Mouse (Mus musculus): Measurements from ENCODE around the gene Coro6. TPM values are rescaled to one million over a fixed set of nuclear protein-coding genes. Genes with fewer than 3 reads are reported as not detected.

Gene Coro6
- polyA plus RNA-seq (2015; fragmentation: Nextera tagmentation; extraction: Ambion mirVana), result not detected in 2 replicates

DNA sequence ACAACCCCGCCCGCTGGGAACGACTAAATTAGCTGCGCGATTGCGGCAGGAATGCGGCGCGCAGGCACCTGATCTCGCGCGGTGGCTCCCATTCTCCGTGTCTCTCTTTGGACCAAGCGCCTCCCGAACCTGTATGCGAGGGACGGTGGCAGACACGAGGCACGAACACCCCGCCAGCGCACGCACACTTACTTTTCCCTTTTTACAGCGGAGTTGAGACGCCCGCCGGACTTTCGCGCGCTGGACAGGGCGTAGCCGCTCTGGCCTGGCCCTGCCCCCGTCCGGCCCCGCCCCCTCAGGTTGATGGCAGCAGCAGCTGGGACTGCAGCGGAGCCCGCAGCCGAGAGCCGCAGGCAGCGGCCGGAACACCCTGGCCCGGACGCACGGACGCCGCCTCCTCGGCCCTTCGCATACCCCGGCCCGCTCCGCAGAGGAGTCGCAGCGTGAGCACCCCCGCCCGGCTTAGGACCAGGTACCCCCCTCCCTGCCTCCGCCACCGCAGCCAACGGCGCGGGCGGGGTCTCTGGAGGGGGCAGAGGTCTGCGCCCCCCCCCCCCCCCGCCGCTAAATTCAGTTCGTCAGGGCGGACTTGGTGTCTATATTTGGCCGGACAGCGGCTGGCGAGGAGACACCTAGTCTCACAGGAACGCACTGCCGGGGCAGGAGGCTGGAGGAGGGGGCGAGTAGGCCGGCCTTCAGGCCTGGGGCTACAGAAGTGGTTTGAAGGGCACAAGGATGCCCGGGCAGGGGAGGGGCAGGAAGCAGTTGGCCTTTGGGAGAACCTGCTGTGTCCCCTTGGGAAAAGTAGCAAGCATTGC is at the start of gene Coro6:
Gene Coro6 (plus strand): TSS at position 129 of the 818 bp plus-strand sequence.
- peak; percentile 80 for ATAC-seq
- H3K9me3 ChIP-seq (ENCODE audit: control insufficient read depth, low read length), result no peaks in the 10 kb centered on the region
- peak within 1 kb of the TSS; percentile 58 for H3K4me3 ChIP-seq (ENCODE audit: low read length)
- H3K9ac ChIP-seq (ENCODE audit: low read depth, low read length), result peak within 1 kb of the TSS; percentile 67
- H3K36me3 ChIP-seq (ENCODE audit: control insufficient read depth, insufficient read depth, low read length), result no peaks in the 10 kb centered on the region
- H3K27ac ChIP-seq (ENCODE audit: low read length), result no peak within 1 kb of the TSS
- H3K27me3 ChIP-seq (replicated peaks; ENCODE audit: control insufficient read depth, insufficient read depth, low read length), result peaks cover 39% of the 10 kb centered on the region
- peaks cover 7% of the 10 kb centered on the region; the same call in 1 of the 2 replicates for H3K4me1 ChIP-seq (ENCODE audit: control insufficient read depth, insufficient read depth, low read length)
- peak within 1 kb of the TSS; percentile 100 for H3K4me2 ChIP-seq (ENCODE audit: low read depth, low read length)
- WGBS, result under 1% methylated on average over 66 of the region's 73 CpGs

DNA sequence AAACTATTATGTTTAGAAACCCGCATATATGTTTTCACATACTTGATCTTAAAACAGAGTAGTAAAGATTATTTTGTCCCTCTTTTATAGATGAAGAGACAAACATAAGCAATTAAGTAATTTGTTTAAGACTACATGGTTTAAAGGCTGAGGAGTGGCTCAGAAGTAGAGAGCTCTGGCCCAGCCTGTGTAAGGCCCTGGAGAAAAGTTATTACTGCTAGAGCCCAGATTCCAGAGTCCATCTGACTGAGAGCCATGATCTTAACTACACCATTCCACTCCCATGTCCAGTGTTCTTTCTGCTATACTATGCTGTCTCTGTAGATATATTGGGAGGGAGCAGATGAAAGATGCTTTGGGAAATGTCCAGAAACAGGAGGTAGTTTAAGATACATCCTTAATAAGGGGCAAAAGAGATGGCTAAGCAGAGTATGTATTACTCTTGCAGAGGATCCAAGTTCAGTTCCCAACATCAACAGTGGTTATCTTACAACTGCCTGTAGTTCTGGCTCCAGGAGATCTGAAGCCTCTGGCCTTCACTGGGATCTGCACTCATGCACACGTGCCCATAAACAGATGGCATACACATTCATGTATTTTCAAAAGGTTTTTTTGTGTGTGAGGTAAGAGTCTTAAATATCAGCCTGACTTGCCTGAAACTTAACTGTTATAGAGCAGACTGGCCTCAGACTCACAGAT is 47.9 kb upstream of the Coro6 start:
- ATAC-seq, result 0 out of 2 replicates have a peak, but pooled peaks have one; percentile 62
- H3K4me3 ChIP-seq (ENCODE audit: low read length), result no peak overlapping the region

DNA sequence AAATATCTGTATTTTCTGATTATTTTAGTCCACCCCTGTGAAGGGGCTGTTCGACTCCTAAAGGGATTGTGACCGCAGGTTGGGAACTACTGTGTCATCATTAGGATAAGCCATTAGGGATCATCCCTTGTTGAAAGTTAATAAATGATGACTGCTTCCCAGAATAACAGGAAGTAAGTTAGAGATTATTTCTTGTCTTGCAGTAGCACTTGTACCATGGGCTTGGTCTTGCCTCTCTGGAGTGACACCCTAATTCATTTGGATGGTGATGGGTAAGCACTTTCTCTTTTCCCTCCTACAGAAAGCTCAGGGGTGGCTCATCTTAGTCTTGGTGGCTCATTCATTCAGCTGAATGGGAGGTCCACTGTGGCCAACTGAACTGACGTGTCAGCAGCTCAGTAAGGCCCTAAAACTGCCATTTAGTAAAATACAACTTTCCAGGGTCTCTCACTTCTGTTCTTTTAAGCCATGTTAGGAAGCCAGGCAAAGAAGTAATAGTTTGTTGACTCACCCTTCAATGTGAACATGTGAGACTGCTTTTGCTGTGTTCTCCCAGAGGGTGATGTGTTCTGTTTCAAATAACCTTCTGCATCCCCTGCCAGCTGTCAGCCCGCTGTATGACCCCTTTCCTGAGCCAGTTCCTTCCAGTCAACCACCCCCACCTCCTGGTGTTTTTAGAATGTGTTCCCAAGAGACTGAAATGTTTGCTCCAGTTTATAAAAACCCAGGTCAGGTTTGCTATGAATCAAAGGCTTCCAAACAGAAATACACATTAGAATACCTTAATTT is 45.8 kb upstream of the Coro6 start:
- no peak for ATAC-seq

More for the DNA sequence above, 47.9 kb upstream of the Coro6 start:
- H3K27ac ChIP-seq (ENCODE audit: low read length), result no peak overlapping the region; the same call in 1 of the 2 replicates
- no peaks in the 10 kb centered on the region for H3K27me3 ChIP-seq (replicated peaks; ENCODE audit: control insufficient read depth, insufficient read depth, low read length)
- H3K9me3 ChIP-seq (ENCODE audit: control insufficient read depth, low read length), result no peaks in the 10 kb centered on the region
- no peak overlapping the region for H3K4me2 ChIP-seq (ENCODE audit: low read depth, low read length)
- H3K36me3 ChIP-seq (ENCODE audit: control insufficient read depth, insufficient read depth, low read length), result no peaks in the 10 kb centered on the region
- no peak overlapping the region for H3K9ac ChIP-seq (ENCODE audit: low read depth, low read length)
- 90% methylated on average over 2 of the region's 2 CpGs for WGBS
- H3K4me1 ChIP-seq (ENCODE audit: control insufficient read depth, insufficient read depth, low read length), result peaks cover 3% of the 10 kb centered on the region; the same call in 1 of the 2 replicates

GRCm38 (mm10) chr11:77418021-77418420 is 44.2 kb upstream of the Coro6 start:
- Histone ChIP-seq H3K4me3 (ENCODE audit: low read length) (no peak overlapping the region), H3K4me2 (ENCODE audit: low read depth, low read length) (no peak overlapping the region), H3K9ac (ENCODE audit: low read depth, low read length) (no peak overlapping the region), H3K4me1 (ENCODE audit: control insufficient read depth, insufficient read depth, low read length) (peaks cover 3% of the 10 kb centered on the region; the same call in 1 of the 2 replicates), H3K27me3 (replicated peaks; ENCODE audit: control insufficient read depth, insufficient read depth, low read length) (no peaks in the 10 kb centered on the region), H3K27ac (ENCODE audit: low read length) (no peak overlapping the region), H3K36me3 (ENCODE audit: control insufficient read depth, insufficient read depth, low read length) (peaks cover 3% of the 10 kb centered on the region; the same call in 1 of the 2 replicates), H3K9me3 (ENCODE audit: control insufficient read depth, low read length) (no peaks in the 10 kb centered on the region)
- no peak for ATAC-seq
- WGBS, result 78% methylated on average over 4 of the region's 4 CpGs

More for the DNA sequence above, 45.8 kb upstream of the Coro6 start:
- Histone ChIP-seq H3K4me3 (ENCODE audit: low read length) (no peak overlapping the region), H3K36me3 (ENCODE audit: control insufficient read depth, insufficient read depth, low read length) (peaks cover 3% of the 10 kb centered on the region; the same call in 1 of the 2 replicates), H3K27me3 (replicated peaks; ENCODE audit: control insufficient read depth, insufficient read depth, low read length) (no peaks in the 10 kb centered on the region), H3K4me1 (ENCODE audit: control insufficient read depth, insufficient read depth, low read length) (peaks cover 3% of the 10 kb centered on the region; the same call in 1 of the 2 replicates), H3K9ac (ENCODE audit: low read depth, low read length) (no peak overlapping the region), H3K4me2 (ENCODE audit: low read depth, low read length) (no peak overlapping the region), H3K9me3 (ENCODE audit: control insufficient read depth, low read length) (no peaks in the 10 kb centered on the region), H3K27ac (ENCODE audit: low read length) (no peak overlapping the region)
- 69% methylated on average over 4 of the region's 4 CpGs for WGBS

DNA sequence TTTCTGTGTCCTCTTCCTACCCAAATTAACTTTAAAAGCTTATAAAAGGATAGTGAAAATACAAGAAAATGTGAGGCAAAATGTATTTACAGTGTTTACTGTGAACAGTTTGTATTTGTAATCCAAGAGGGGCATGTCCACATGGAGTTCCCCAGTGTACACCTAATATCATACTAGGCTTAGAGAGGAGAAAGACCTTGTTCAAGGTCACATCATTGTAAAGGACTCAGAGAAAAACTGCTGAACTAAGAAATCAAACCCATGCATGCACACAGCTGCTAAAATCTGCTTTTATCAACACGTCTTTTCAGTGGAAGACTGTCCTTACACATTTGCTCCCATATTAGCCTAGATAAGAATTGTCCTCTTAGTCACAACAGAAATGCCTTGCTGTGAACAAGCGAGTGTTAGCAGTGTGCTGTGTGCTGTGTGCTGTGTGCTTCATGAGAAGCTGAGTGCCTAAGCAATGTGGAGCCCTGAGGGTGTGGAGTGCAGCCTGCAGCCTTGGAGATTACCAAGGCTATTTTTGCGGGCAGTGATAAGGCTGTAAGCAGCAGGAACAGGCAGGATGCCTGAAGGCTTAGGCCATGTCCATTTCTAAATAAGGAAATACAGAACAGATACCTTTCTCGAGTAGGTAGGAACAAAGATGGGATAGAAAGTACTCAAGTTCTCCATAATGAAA is 38.9 kb upstream of the Coro6 start:
- Histone ChIP-seq H3K9ac (ENCODE audit: low read depth, low read length) (no peak overlapping the region), H3K4me3 (ENCODE audit: low read length) (no peak overlapping the region), H3K9me3 (ENCODE audit: control insufficient read depth, low read length) (no peaks in the 10 kb centered on the region), H3K27me3 (replicated peaks; ENCODE audit: control insufficient read depth, insufficient read depth, low read length) (no peaks in the 10 kb centered on the region), H3K36me3 (ENCODE audit: control insufficient read depth, insufficient read depth, low read length) (peaks cover 3% of the 10 kb centered on the region; the same call in 1 of the 2 replicates), H3K4me1 (ENCODE audit: control insufficient read depth, insufficient read depth, low read length) (no peaks in the 10 kb centered on the region), H3K27ac (ENCODE audit: low read length) (no peak overlapping the region), H3K4me2 (ENCODE audit: low read depth, low read length) (no peak overlapping the region)
- peak; percentile 56 for ATAC-seq
- 72% methylated on average over 4 of the region's 4 CpGs for WGBS

DNA sequence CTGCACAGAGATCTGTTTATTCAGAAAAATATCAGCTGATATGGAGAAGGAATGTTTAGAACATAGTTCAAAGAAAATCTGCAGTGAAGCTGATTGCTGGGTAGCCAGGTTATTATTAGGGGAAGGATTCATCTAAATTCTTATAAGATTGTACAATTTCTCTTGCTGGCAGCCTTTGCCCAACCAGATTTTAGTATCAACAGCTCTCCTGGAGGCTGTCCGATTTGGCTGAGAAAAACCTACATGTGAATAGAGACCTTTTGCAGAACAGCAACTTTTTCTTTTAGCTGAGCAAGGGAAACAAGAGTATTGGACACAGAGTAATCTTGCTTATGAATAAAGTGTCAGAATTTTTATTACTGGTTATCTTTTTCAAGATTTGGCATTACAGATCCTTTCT is 33.8 kb upstream of the Coro6 start:
- 76% methylated on average over 1 of the region's 1 CpGs for WGBS
- H3K4me1 ChIP-seq (ENCODE audit: control insufficient read depth, insufficient read depth, low read length), result no peaks in the 10 kb centered on the region
- H3K27ac ChIP-seq (ENCODE audit: low read length), result no peak overlapping the region
- H3K4me3 ChIP-seq (ENCODE audit: low read length), result no peak overlapping the region
- no peak overlapping the region for H3K9ac ChIP-seq (ENCODE audit: low read depth, low read length)
- no peak overlapping the region for H3K4me2 ChIP-seq (ENCODE audit: low read depth, low read length)
- no peak for ATAC-seq
- H3K27me3 ChIP-seq (replicated peaks; ENCODE audit: control insufficient read depth, insufficient read depth, low read length), result no peaks in the 10 kb centered on the region
- no peaks in the 10 kb centered on the region for H3K9me3 ChIP-seq (ENCODE audit: control insufficient read depth, low read length)
- H3K36me3 ChIP-seq (ENCODE audit: control insufficient read depth, insufficient read depth, low read length), result no peaks in the 10 kb centered on the region; the same call in 1 of the 2 replicates

DNA sequence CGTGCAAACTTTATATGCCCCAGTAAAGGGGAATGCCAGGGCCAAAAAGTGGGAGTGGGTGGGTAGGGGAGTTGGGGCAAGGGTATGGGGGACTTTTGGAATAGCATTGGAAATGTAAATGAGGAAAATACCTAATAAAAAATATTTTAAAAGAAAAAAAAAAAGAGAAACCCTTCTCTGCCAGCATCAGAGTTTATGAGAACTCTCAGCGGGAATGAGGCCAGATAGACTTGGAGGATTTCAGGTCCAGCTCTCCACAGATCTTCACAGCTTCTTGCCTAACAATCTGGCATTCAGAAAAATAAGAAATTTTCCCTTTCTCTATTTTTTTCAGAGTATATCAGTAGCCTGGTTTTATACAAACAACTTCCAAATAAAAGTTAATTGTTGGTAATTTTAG is 25.2 kb upstream of the Coro6 start:
- Histone ChIP-seq H3K9ac (ENCODE audit: low read depth, low read length) (no peak overlapping the region), H3K4me2 (ENCODE audit: low read depth, low read length) (no peak overlapping the region), H3K4me1 (ENCODE audit: control insufficient read depth, insufficient read depth, low read length) (no peaks in the 10 kb centered on the region), H3K9me3 (ENCODE audit: control insufficient read depth, low read length) (no peaks in the 10 kb centered on the region), H3K27me3 (replicated peaks; ENCODE audit: control insufficient read depth, insufficient read depth, low read length) (no peaks in the 10 kb centered on the region), H3K27ac (ENCODE audit: low read length) (no peak overlapping the region), H3K36me3 (ENCODE audit: control insufficient read depth, insufficient read depth, low read length) (no peaks in the 10 kb centered on the region), H3K4me3 (ENCODE audit: low read length) (no peak overlapping the region)
- WGBS, result 92% methylated on average over 2 of the region's 2 CpGs
- ATAC-seq, result no peak

DNA sequence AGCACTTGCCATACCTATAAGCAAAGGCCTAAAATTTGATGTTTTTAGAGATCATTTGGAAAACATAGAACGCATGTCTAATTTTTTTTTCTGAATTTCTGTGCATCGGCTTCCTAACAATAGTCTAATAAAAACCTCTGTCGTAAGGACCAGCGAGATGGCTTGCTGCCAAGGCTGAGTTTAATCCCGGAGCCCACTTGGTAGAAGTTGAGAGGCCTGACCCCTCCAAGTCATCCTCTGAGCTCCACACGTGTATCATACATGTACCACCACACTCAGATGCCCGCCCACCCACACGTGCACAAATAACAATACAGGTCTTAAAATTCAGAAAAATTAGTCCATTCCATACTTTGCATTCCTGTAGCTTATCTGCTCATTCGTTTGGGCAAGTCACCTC is 22.1 kb upstream of the Coro6 start:
- H3K9me3 ChIP-seq (ENCODE audit: control insufficient read depth, low read length), result no peaks in the 10 kb centered on the region
- no peak for ATAC-seq
- WGBS, result 81% methylated on average over 9 of the region's 9 CpGs
- H3K27ac ChIP-seq (ENCODE audit: low read length), result no peak overlapping the region
- no peak overlapping the region for H3K9ac ChIP-seq (ENCODE audit: low read depth, low read length)
- H3K4me2 ChIP-seq (ENCODE audit: low read depth, low read length), result no peak overlapping the region
- H3K27me3 ChIP-seq (replicated peaks; ENCODE audit: control insufficient read depth, insufficient read depth, low read length), result no peaks in the 10 kb centered on the region
- H3K36me3 ChIP-seq (ENCODE audit: control insufficient read depth, insufficient read depth, low read length), result no peaks in the 10 kb centered on the region; the same call in 1 of the 2 replicates
- no peaks in the 10 kb centered on the region for H3K4me1 ChIP-seq (ENCODE audit: control insufficient read depth, insufficient read depth, low read length)
- H3K4me3 ChIP-seq (ENCODE audit: low read length), result no peak overlapping the region

Data from intestine, embryonic 16.5 days (tissue).